Mouse (Mus musculus): ENCODE data around the gene Padi6.

Gene Padi6

GRCm38 (mm10) chr4:140708297-140708927 lies 34.0 kb downstream of the Padi6 start:
- DNase-seq (ENCODE audit: low read depth, low spot score), result no peak

- no peak for DNase-seq (ENCODE audit: low read depth, low spot score)
These were observed 34.8 kb downstream of the Padi6 start for GRCm38 (mm10) chr4:140707615-140708014.

DNA sequence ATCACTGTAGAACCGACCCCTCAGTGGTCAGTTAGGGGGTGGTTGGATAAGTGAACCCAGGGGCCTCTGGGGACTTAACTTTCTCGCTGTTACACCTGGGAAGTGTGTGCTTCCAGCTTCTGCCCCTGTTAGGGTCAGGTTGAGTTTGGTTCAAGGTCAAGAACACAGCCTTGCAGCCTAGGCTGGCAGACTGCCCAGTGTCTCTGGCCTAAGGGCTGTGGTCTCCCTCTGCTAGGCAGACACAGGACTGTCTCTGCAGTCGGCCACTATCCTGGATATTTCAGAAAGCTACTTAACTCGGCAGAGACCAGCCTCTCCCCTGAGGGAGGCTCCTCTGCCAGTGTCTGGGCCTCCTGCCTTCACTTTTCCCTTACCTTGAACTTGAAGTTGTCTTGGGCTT lies 38.3 kb downstream of the Padi6 start:
- no peak for DNase-seq (ENCODE audit: low read depth, low spot score)

DNA sequence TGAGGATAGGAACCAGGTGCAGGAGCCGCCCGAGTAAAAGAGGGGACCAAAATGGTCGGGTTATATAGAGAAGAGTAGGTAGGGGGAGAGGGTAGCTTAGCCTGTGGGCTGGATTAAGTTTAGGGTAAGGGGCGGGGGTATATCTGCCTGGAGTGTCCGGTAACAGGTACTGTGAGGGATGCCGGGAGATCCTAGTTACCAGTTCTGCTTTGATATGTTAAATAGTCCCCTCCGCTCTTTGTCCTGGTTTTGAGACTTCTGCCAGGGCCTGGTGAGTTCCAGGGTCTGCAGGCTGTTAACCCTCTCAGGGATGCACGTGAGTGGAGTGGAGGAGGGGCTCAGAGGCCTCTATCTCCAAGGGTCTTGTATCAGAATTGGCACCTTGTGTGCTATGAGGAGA lies 38.8 kb downstream of the Padi6 start:
- DNase-seq (ENCODE audit: low read depth, low spot score), result no peak

GRCm38 (mm10) chr4:140702611-140703327 lies 39.7 kb downstream of the Padi6 start:
- peak; percentile 76 for DNase-seq (ENCODE audit: low read depth, low spot score)

- DNase-seq (ENCODE audit: low read depth, low spot score), result no peak
These were observed 40.5 kb downstream of the Padi6 start for GRCm38 (mm10) chr4:140701716-140702561.

DNA sequence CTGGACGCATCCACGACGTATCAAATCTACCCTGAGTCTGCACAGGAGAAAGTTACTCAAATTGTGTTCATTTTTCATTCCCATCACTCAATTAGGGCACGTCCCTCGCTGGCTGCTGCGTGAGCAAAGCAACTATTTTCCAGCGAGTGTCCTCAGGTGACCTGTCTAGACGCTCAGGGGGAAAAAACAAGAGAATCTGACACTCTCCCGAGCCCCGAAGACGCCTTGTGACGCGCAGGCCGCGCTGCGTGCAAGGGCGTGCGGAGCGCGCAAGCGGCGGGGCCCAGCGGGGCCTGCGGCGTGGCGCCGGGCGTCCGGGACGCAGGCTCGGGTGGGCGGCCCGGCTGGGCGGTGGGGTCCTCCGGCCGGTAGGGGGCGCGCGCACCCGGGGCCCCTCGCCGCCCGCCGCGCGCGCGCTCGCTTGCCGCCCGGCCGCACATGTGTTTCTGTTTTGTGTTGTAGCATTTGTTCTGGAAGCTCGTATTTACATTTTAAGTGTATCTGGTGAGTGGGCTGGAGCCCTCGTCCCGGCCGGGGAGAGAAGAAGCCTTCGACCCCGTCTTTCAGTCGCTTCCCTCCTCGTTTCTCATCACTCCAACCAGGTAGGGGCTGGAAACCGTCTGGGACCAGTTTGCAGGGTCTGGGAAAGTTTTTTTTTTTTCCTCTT lies 41.3 kb downstream of the Padi6 start:
- peak; percentile 71 for DNase-seq (ENCODE audit: low read depth, low spot score)

DNA sequence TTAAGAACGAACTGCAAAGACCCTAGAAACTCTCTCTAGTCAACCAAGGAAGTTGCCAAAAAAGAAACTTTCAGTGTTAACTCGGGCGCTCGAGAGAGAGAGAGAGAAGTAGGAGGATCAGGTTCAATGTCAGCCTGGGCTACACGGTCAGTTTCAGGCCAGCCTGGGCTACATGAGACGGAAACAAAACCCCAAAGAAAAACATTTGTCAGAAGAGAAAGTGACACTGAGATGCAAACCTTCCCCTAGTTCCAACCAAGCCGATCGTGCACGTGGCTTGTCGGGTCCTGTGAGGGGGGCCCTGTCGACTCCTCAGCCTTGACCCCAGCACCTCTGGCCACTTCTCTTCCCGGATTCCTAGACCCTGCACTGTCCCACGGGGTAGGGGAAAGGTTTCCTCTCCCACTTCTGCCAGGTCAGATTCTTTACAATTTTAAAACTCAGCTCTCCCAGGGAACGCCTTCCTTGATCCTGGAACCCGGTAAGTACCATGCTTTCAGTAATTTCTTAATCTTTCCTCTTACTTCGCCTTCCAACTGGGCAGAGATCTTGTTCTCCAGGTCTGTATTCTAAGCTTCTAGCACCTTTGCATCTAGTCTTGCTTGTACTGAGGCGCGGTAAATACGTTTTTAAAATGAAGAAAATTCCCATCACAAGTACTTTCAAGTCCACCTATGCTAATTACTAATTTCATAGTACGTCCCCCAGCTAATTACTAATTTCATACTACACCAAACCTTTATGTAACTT lies 42.0 kb downstream of the Padi6 start, which contains the start of gene Rcc2:
Gene Rcc2 (plus strand): TSS at position 273 of the 750 bp plus-strand sequence.
- DNase-seq (ENCODE audit: low read depth, low spot score), result no peak

- no peak for DNase-seq (ENCODE audit: low read depth, low spot score)
These were observed 42.9 kb downstream of the Padi6 start for GRCm38 (mm10) chr4:140699441-140700127.

GRCm38 (mm10) chr4:140695675-140696585 lies 46.5 kb downstream of the Padi6 start:
- DNase-seq (ENCODE audit: low read depth, low spot score), result no peak

DNA sequence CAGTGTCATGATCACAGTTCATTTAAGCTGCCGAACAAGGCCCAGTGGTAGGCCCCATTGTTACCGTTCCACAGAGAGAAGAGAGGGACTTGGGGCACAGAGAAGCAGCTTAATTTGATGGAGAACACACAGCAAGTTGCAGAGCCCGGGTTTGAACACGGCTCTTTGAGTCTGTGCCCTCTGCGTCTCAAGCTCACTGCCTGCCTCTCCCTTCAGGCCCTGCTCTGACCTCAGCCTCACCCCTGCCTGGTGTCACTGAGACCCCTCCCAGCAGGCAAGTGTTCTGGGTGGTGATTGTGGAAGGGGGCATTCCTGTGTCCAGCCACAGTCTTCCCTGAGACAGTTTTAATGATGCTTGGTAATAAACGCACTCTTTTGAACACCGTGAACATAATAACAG lies 47.3 kb downstream of the Padi6 start:
- DNase-seq (ENCODE audit: low read depth, low spot score), result no peak

DNA sequence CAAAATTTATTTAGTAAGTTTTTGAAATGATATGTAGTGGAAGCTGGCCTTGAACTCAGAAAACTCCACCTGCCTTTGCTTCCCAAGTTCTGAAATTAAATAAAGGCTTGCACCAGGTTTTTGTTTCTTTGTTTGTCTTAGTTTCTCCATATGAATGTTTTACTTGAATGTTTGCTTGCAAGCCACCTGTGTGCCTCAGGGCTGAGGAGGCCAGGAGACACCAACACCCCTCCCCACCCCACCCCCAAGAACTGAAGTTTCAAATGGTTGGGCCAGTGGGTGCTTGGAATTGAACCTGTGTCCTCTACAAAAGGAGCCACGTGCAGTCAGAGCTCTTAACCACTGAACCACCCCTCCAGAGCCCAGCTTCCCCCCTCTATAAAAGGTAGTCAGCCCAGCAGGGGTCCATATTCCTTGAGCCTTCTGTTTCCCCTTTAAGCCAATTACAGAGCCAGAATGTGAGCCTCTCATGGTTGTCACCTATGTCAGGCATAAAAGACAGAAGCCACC lies 47.8 kb downstream of the Padi6 start:
- DNase-seq (ENCODE audit: low read depth, low spot score), result no peak

- DNase-seq (ENCODE audit: low read depth, low spot score), result no peak
These were observed 48.9 kb downstream of the Padi6 start for GRCm38 (mm10) chr4:140693513-140693912.

- DNase-seq (ENCODE audit: low read depth, low spot score), result no peak
These were observed 51.0 kb downstream of the Padi6 start for GRCm38 (mm10) chr4:140691481-140691880.

- DNase-seq (ENCODE audit: low read depth, low spot score), result no peak
These were observed 52.4 kb downstream of the Padi6 start for GRCm38 (mm10) chr4:140689873-140690655.

GRCm38 (mm10) chr4:140688826-140689425 lies 53.5 kb downstream of the Padi6 start:
- DNase-seq (ENCODE audit: low read depth, low spot score), result no peak

DNA sequence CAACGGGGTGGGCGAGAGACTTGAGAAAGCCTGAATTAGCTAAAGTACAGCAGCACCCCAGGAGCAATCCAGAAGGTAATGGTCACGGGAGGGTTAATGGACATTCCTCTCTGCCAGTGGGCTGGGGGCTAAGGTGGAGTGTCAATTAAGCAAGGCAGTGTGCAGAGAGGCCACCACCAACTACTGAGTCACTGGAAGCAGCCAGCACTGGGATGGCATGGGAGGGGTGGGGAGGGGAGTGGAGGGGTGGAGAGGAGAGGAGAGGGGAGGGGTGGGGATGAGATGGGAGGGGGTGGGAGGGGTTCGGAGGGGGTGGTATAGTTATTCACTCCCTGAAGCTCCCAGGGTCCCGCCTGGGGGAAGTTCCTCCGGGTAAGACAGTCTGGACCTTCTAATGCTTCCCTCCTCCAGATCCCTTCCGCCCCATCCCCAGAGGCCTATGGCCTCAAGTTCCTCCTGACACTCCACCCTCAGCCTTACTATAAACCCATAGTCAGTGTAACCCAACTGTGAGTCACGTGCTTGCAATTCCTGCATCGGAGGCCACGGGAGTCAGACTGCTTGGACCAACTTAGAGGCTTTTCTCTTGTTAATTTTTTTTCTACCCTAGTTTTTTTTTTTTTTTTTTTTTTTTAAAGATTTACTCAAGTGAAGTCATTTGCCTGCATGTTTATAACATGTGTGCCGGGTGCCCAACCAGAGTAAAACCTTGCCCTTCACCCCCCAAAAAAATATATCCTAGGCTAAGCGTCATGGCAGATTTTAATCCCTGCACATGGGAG lies 54.2 kb downstream of the Padi6 start:
- no peak for DNase-seq (ENCODE audit: low read depth, low spot score)

Measured in retina, adult 2 months (tissue).